Mouse (Mus musculus) cerebellum, adult 8-10 months (tissue): ENCODE data around the gene Nop2.

Experiments
- DNase-seq: peaks from one replicate; pipeline ENCODE4 v3.0.0; 2022

Nop2 gene

GRCm38 (mm10) chr6:125131302-125132156 is at the start of gene Nop2:
Gene Nop2 (plus strand): TSS chr6:125131909.
- peak; percentile 79 for DNase-seq

- no peak for DNase-seq
These were observed 48.8 kb upstream of the Nop2 start for GRCm38 (mm10) chr6:125082801-125083386.

DNA sequence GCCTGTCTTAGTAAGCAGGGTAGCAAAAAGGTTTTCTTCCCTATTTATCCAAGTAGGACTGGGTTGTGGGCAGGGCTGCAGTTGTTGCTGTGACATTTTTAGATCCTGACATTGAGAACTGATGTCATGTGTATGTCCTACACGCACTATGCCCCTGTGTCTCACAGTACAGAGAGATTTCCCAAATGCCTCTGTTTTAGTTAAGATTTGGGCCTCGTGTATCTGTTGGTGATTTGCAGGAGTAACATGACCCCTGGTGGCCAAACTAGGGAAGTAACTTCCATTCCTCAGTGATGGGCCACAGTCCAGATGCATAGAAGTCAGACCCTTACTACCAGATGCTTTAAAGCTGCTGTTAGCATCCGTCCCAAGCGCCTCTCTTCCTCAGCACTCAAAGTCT is 47.3 kb upstream of the Nop2 start:
- DNase-seq, result peak; percentile 72

- DNase-seq, result no peak
These were observed 43.8 kb upstream of the Nop2 start for GRCm38 (mm10) chr6:125087937-125088336.

DNA sequence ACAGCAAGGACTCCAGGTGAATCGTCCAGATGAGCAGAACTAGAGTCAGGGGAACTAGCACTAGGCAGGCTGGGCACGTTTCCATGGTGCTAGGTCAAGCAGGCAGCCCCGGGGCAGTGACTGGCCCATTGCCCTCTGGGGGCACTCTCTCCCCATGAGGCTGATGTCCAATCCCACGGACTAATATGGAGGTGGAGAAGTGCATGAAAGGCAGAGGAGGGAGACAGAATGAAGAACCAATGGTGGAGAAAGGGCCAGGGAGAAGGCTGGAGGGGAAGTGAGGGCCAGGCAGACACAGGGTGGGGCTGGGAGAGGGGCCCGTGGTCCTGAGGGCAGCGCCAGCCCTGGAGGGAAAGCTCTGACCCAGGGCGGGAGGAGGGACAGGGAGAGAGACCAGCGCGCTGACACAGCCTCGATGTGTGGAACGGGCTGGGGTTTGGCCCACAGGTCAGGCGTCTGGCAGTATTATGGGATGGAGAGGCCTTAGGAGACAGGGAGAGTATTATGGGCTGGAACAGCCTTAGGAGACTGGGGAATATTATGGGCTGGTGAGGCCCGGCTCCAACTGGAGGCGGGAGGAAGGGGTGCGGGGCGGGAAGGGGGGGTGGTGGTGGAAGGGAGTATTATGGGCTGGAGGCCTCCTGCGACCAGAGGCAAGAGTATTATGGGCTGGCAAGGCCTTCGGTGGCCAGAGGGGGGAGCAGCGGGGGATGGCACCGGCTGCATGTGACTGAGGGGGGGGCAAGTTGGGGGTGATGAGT is 43.0 kb upstream of the Nop2 start:
- DNase-seq, result peak; percentile 73

- peak; percentile 73 for DNase-seq
These were observed 42.0 kb upstream of the Nop2 start for GRCm38 (mm10) chr6:125089521-125090321.

DNA sequence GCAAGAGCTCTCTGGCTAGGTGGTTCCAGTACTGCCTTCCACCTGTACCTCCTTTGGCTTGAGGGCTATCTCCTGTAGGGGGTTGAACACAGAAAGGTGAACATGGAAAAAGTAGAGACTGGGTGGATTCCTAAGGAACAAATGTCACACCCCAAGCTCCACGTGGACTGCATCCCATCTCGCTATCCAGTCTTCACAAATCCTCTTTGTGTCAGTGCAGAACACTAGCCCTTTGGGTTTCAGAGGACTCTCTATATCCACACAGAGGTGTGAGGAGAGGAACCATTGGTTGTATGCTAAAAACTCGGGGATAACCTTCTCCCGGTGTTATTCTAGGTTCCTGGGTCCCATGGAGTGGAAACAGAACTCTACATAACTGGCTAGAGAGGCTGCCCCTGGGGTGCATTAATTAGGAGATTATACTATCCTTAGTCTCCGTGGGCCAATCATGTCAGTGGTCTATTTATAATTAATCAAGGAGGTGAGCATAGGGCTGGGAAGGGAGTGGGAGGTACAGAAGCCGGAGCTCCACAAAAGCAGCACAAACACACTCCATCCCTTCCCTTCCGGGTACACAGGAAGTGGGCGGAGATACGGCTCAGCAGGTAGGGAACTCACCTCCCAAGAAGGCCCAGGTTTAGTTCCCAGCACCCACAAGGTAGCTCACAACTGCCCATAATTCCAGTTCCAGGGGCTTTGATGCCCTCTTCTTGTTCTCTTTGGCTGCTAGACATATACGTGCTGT is 41.2 kb upstream of the Nop2 start:
- no peak for DNase-seq

GRCm38 (mm10) chr6:125092372-125092771 is 39.3 kb upstream of the Nop2 start:
- no peak for DNase-seq

- DNase-seq, result no peak
These were observed 36.9 kb upstream of the Nop2 start for GRCm38 (mm10) chr6:125094843-125095242.

DNA sequence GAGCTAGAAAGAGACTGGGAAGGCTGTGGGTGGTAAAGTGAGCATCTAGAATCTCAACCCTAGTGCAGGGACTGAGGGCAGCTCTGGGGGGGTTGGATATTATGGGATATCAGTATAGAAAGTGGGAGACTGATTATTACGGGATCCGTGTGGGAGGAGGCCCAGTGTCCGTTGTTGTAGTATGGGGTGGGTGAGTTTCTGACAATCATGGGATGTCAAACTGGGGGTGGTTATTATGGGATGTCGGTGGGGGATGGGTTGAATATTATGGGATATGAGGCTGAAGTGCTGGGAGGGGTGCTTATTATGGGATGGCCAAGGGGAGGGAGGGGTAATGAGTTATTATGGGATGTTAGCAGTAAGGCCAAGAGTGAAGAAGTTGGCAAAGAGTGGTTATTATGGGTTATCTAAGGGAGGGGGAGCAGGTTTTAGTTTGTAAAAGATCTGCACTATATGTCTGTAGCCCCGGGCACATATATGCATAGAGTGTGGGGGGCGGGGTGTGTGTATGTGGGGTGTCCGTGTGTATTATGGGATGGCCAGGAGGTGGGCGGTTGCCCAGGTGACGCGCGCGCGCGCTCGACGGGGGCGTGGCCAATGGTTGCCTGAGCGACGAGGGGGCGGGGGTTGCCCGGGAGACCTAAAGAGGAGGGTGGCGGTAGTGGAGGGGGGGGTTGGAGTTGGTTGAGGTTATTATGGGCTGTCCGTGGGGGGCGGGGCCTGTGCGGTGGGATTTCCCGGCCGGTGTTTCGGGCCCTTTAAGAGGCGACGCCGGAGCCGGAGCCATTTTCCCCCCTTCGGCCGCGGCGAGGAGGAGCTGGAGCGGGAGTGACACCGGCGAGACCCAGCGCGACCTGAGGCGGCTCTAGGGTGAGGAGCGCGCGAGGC is 36.1 kb upstream of the Nop2 start, which contains the start of gene Chd4:
Gene Chd4 (plus strand): TSS at position 591 of the 888 bp plus-strand sequence.
- DNase-seq, result peak; percentile 96

DNA sequence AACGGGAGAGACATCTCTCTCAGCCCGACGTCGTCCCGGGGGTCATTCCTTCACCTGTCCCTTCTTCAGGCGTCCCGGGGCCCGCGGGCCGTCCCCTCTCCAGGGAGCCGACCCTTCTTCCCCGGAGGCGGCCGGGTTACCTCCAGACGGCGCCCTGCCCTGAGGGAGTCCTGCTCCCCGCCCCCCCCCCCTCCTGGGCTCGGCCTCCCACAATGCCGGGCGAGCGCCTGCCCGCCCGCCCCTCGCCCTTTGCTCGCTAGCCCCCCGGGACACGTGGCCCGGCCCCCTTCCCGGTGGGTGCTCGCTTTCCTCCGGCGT is 35.5 kb upstream of the Nop2 start:
- DNase-seq, result no peak

- peak; percentile 72 for DNase-seq
These were observed 34.9 kb upstream of the Nop2 start for GRCm38 (mm10) chr6:125096597-125097345.

- DNase-seq, result peak; percentile 58
These were observed 34.4 kb upstream of the Nop2 start for GRCm38 (mm10) chr6:125097346-125097689.

DNA sequence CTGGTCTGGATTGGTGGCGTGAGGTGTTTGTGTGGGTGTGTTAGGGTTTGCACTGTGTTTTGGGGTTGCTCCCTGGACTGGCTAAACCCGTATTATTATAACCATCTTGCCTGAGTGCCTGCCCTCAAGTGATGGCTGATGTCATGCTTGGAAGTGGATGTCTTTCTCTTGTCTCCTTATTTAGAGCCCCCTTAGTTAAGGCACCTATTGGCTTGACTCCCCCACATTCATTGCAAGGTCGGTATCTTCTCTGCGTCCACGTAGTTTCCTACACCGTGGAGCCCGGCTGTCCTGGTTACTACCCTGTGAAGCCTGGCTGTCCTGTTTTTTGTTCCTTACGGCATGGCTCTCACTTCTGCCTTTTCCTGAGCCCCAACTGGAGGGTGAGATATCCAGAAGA is 33.8 kb upstream of the Nop2 start:
- peak; percentile 24 for DNase-seq

GRCm38 (mm10) chr6:125098513-125098912 is 33.2 kb upstream of the Nop2 start:
- DNase-seq, result peak; percentile 45

GRCm38 (mm10) chr6:125099421-125099971 is 32.2 kb upstream of the Nop2 start:
- DNase-seq, result peak; percentile 35

DNA sequence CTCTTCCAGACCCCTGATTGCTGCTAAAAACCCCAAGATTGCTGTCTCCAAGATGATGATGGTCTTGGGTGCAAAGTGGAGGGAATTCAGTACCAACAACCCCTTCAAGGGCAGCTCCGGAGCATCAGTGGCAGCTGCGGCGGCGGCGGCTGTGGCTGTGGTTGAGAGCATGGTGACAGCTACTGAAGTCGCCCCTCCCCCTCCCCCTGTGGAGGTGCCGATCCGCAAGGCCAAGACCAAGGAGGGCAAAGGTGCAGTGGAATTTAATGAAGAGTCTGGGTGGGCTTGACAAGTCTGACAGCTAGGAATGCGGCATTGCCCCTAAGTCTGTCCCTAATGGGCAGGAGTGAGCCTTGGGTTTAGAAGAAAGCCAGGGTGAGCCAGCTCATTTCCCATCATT is 30.3 kb upstream of the Nop2 start:
- DNase-seq, result no peak

- no peak for DNase-seq
These were observed 27.5 kb upstream of the Nop2 start for GRCm38 (mm10) chr6:125104223-125104622.

GRCm38 (mm10) chr6:125107705-125108104 is 24.0 kb upstream of the Nop2 start:
- no peak for DNase-seq

GRCm38 (mm10) chr6:125109371-125109770 is 22.3 kb upstream of the Nop2 start:
- no peak for DNase-seq
